Mouse (Mus musculus): ENCODE data around the gene 4930535I16Rik. TPM values are rescaled to one million over a fixed set of nuclear protein-coding genes. Genes with fewer than 3 reads are reported as not detected.
"Not testable (repeated sequence)": the region's sequence is repeated elsewhere in the genome, so short reads cannot be mapped to it uniquely, and the experiment has no call there.

Gene 4930535I16Rik
- polyA plus RNA-seq (2015; fragmentation: Nextera tagmentation; extraction: Ambion mirVana) = not detected in 2 replicates

DNA sequence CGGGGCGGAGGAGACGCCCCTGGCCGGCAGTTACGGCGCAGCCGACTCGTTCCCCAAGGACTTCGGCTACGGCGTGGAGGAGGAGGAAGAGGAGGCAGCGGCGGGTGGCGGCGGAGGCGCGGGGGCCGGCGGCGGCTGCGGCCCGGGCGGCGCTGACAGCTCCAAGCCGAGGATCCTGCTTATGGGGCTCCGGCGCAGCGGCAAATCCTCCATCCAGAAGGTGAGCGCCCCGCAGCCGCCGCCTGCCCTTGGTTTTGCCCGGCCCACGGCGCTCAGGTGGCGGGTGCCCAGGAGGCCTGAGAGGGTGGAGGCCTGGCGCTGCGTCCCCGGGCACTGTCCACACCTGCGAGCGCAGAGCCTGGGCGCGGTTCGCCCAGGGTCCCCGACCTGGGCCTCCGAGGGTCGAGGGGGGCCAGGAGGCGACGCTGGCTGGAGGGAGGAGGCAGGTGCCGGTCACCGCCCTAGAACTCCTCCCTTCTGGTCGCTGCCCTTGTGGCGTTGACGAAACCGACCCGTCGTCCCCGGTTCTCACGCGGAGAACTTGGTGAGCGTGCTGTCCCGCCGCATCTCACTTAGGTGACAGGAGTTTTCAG is at the start of gene 4930535I16Rik:
4930535I16Rik (minus strand) TSS at position 475 of the 593 bp plus-strand sequence.
- H3K4me1 ChIP-seq = peaks cover 29% of the 10 kb centered on the region
- H3K27ac ChIP-seq = peak within 1 kb of the TSS; percentile 85
- WGBS = under 1% methylated on average over 54 of the region's 63 CpGs
- peak; percentile 59 for ATAC-seq (replicated peaks)
- peak within 1 kb of the TSS; percentile 96 for H3K4me3 ChIP-seq
- H3K36me3 ChIP-seq (replicated peaks) = peaks cover 14% of the 10 kb centered on the region
- H3K4me2 ChIP-seq = peak within 1 kb of the TSS; percentile 71
- no peaks in the 10 kb centered on the region for H3K9me3 ChIP-seq
- no peaks in the 10 kb centered on the region for H3K27me3 ChIP-seq (replicated peaks)
- peak within 1 kb of the TSS; percentile 91 for H3K9ac ChIP-seq

DNA sequence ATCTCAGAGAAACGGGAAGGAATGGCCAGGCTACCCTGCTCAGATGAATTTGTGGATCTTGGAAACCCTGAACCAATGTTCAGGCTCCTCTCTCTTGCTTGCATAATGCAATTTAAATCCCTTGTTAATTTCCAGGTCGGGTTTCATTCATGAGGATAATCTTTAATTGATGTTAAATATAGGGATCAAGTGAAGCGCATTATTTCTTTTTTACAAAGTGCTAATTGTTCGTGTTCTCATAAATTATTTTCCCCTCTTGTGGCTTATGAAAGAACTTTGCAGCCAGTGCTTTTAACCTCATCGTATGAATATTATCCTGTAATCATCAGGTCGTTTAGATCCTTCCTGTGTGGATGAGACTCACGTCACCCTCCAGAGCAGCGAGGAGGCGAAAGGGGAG is 44.9 kb upstream of the 4930535I16Rik start:
- Histone ChIP-seq H3K9me3 (no peaks in the 10 kb centered on the region), H3K4me2 (no peak overlapping the region), H3K36me3 (replicated peaks) (no peaks in the 10 kb centered on the region), H3K9ac (no peak overlapping the region), H3K4me3 (no peak overlapping the region), H3K27ac (no peak overlapping the region), H3K4me1 (no peaks in the 10 kb centered on the region; the same call in 1 of the 2 replicates), H3K27me3 (replicated peaks) (0 out of 2 replicates have a peak, but pooled peaks cover 4% of the 10 kb centered on the region)
- ATAC-seq (replicated peaks) = no peak
- 60% methylated on average over 9 of the region's 9 CpGs for WGBS

DNA sequence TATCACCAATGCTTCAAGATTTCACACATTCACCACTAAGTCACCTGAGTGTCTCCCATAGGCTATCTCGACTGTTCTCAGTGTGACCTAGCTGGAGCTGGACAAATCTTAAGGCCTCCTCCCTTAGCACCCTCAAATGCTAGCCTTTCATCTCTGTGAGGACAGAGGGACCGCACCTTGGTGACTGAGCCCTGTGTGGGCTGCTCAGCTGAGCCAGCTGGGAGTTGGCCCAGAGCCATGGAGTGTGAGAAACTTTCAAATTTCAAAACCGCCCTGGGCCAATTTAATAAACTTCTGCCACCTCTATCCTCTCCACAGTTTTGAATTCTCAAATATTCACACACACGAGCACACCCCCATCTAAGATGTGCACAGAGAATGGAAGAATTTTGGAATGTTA is 43.1 kb upstream of the 4930535I16Rik start:
- Histone ChIP-seq H3K27ac (no peak overlapping the region), H3K4me3 (no peak overlapping the region), H3K9me3 (no peaks in the 10 kb centered on the region), H3K4me1 (peaks cover 11% of the 10 kb centered on the region), H3K9ac (no peak overlapping the region), H3K36me3 (replicated peaks) (no peaks in the 10 kb centered on the region), H3K27me3 (replicated peaks) (peaks cover 4% of the 10 kb centered on the region; the same call in 1 of the 2 replicates), H3K4me2 (no peak overlapping the region)
- no peak for ATAC-seq (replicated peaks)
- WGBS = 67% methylated on average over 4 of the region's 4 CpGs

DNA sequence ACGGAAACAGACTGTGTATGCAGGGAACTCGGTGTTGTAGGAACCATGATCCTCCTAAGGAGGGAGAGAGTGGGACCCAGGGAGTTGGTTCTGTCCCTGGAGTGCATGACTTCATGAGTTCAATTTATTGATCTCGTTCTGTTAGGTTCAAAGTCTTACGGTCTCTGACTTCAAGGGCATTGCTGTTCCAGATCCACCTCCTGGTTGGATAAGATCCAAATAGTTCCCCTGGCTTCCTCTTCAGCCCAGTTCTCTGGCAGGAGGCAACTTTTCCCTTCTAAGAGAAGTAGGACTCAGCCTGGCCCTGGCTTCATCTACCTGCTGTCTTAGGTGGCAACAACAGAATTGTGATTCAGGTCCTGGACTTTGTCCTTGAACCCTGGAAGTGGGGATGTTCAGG is 40.1 kb upstream of the 4930535I16Rik start:
- no peak overlapping the region for H3K27ac ChIP-seq
- H3K9ac ChIP-seq = no peak overlapping the region
- no peak overlapping the region for H3K4me3 ChIP-seq
- H3K4me2 ChIP-seq = no peak overlapping the region
- H3K4me1 ChIP-seq = peaks cover 11% of the 10 kb centered on the region
- H3K36me3 ChIP-seq (replicated peaks) = no peaks in the 10 kb centered on the region
- peaks cover 4% of the 10 kb centered on the region; the same call in 1 of the 2 replicates for H3K27me3 ChIP-seq (replicated peaks)
- ATAC-seq (replicated peaks) = no peak
- 73% methylated on average over 4 of the region's 4 CpGs for WGBS
- no peaks in the 10 kb centered on the region for H3K9me3 ChIP-seq

DNA sequence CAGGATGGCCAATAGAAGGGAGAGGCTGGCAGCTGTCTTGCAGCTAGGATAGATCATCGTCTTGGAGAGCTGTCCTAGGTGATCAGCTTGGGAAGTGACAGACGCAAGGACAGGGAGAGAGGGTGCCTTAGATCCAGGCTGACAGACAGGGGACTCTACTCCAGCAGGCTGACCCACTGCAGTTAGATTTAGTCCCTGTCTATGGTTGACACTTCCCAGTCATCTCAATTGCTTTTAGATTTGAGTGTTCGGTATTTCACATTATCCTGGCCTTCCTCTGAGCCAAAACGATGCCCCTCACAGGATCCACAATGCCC is 39.6 kb upstream of the 4930535I16Rik start:
- no peaks in the 10 kb centered on the region for H3K36me3 ChIP-seq (replicated peaks)
- no peak for ATAC-seq (replicated peaks)
- H3K4me2 ChIP-seq = peak overlapping the region; percentile 42; the same call in 1 of the 2 replicates
- H3K9ac ChIP-seq = no peak overlapping the region
- no peak overlapping the region for H3K4me3 ChIP-seq
- peaks cover 4% of the 10 kb centered on the region; the same call in 1 of the 2 replicates for H3K27me3 ChIP-seq (replicated peaks)
- H3K27ac ChIP-seq = no peak overlapping the region
- WGBS = 55% methylated on average over 4 of the region's 4 CpGs
- H3K4me1 ChIP-seq = peaks cover 11% of the 10 kb centered on the region
- H3K9me3 ChIP-seq = no peaks in the 10 kb centered on the region

DNA sequence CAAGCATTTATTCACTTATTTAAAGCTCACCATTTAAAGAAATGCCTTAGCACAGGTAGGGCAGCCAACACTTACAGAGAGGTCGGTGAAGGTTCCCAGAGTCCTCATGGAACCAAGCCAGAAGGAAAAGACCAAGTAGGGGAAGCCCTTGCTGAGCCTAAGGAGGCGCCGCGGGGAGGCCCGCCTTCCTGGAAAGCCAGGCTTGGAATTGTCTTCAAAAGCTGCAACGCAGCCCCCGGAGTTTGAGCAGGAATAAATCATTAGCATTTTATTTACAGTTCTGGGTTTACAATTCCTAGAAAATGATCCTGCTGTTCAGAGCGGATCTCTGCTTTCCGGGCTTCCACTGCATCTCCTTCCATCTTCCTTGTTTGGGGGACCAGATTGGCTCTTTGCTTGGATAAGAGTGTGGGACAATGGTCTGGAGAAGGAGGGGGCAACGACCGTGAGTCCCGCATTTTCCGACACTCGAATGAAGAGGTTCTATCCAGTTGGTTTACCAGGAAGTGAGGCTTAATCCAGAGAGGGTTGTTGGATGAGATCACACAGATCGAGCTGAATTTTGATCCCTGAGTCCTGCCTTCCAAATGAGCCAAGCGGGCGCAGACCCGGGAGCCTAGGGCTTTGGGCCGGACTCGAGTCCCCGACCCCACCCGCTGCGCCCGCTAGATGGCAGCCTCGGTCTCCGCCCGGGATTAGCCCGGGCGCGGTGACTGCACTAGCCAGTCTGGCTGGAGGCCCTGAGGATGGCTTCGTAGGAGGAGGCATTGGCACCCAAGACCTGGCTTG is 39.1 kb upstream of the 4930535I16Rik start:
- peak overlapping the region; percentile 42 for H3K4me2 ChIP-seq
- no peaks in the 10 kb centered on the region for H3K36me3 ChIP-seq (replicated peaks)
- H3K27ac ChIP-seq = no peak overlapping the region
- 0 out of 2 replicates have a peak overlapping the region, but pooled peaks have one; percentile 10 for H3K9ac ChIP-seq
- peaks cover 4% of the 10 kb centered on the region; the same call in 1 of the 2 replicates for H3K27me3 ChIP-seq (replicated peaks)
- H3K4me3 ChIP-seq = peak overlapping the region; percentile 16; the same call in 1 of the 2 replicates
- H3K9me3 ChIP-seq = no peaks in the 10 kb centered on the region
- peaks cover 11% of the 10 kb centered on the region for H3K4me1 ChIP-seq
- WGBS = 6% methylated on average over 31 of the region's 31 CpGs
- peak; percentile 85 for ATAC-seq (replicated peaks)

DNA sequence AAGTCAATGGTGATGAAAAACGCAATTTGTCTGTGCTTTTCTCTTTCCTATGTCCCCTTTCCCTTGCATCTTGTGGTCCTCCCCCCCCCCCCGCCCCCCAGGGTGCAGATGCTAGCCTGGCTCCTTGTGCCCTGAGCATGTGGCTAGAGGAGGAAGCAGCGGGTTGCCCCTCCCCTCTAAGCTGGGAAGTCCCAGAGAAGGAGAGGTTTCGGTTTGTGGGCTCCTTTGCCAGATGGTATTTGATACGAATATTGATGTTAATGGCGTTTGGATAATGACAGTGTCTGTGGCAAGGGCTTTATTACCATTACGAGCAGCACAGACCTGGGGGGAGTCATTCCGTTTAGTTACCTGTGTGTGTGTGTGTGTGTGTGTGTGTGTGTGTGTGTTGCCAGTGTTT is 34.2 kb upstream of the 4930535I16Rik start:
- no peaks in the 10 kb centered on the region; the same call in 1 of the 2 replicates for H3K27me3 ChIP-seq (replicated peaks)
- H3K4me2 ChIP-seq = no peak overlapping the region
- 54% methylated on average over 7 of the region's 8 CpGs for WGBS
- ATAC-seq (replicated peaks) = no peak
- no peak overlapping the region for H3K27ac ChIP-seq
- no peaks in the 10 kb centered on the region for H3K9me3 ChIP-seq
- no peak overlapping the region for H3K9ac ChIP-seq
- H3K36me3 ChIP-seq (replicated peaks) = no peaks in the 10 kb centered on the region
- H3K4me3 ChIP-seq = no peak overlapping the region
- H3K4me1 ChIP-seq = peaks cover 6% of the 10 kb centered on the region

DNA sequence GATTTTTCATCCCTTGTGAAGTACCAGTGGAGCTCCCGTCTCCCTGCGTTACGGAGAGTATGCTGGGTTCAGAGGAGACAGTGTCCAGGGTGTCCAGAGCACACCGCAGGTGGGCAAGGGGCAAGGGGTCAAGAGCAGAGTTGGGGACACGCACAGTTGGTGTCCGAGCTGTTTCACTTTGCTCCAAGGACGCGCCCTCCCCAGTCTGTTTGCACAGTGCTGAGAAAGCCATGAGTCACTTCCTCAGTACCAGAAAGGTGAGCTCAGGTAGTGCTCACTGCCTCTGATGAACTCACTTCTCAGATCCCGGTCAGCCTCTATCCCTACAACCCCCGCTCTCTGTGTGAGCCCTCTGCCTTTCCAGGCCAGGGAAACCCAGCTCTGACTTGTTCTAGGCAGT is 31.8 kb upstream of the 4930535I16Rik start:
- H3K9me3 ChIP-seq = no peaks in the 10 kb centered on the region
- WGBS = 82% methylated on average over 10 of the region's 10 CpGs
- no peak for ATAC-seq (replicated peaks)

DNA sequence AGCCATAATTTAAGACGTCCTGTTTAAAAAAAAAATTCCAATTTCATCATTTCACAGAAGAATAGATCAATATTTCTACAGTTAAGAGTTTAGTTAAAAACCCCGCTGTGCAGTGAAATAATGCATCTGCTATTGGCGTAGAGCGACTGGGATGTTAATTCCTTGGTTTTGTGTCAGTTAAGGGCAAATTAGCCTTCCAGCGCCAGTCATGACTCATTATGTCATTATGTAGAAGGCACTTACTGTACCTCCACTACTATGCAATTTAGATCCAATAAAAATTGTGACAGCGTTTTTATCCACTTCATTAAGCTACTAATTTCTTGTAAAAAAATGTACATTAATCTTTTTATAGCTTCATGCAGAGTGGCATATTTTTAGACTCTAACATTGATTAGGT is 31.1 kb upstream of the 4930535I16Rik start:
- ATAC-seq (replicated peaks) = no peak

More for the DNA sequence above, 31.8 kb upstream of the 4930535I16Rik start:
- Histone ChIP-seq H3K4me3 (no peak overlapping the region), H3K4me1 (no peaks in the 10 kb centered on the region), H3K4me2 (no peak overlapping the region), H3K27me3 (replicated peaks) (no peaks in the 10 kb centered on the region), H3K36me3 (replicated peaks) (no peaks in the 10 kb centered on the region), H3K9ac (no peak overlapping the region), H3K27ac (no peak overlapping the region)

DNA sequence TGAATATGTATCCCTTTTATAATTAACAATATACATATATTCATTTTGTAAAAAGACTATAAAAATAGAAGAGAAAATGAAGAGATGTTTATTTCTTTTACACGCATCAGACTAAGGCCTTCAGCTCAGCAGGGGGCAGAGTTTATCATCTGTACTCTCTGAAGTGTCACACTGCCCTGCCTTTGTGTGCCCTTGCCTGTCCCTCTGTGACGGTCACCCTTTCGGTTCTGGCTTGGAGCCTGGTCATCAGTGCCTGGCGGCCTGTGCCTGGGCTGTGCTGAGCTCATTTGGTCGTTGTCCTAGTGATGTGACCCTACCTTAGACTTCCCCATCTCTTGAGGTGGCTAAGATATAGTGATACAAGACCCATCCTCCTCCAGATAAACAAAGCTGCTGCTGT is 29.3 kb upstream of the 4930535I16Rik start:
- no peak overlapping the region for H3K27ac ChIP-seq
- H3K4me2 ChIP-seq = no peak overlapping the region
- H3K9me3 ChIP-seq = no peaks in the 10 kb centered on the region
- ATAC-seq (replicated peaks) = no peak
- no peaks in the 10 kb centered on the region for H3K36me3 ChIP-seq (replicated peaks)
- no peaks in the 10 kb centered on the region for H3K4me1 ChIP-seq
- 64% methylated on average over 5 of the region's 5 CpGs for WGBS
- no peak overlapping the region for H3K9ac ChIP-seq
- no peaks in the 10 kb centered on the region for H3K27me3 ChIP-seq (replicated peaks)
- no peak overlapping the region for H3K4me3 ChIP-seq

More for the DNA sequence above, 31.1 kb upstream of the 4930535I16Rik start:
- H3K36me3 ChIP-seq (replicated peaks) = no peaks in the 10 kb centered on the region
- H3K27ac ChIP-seq = no peak overlapping the region
- H3K4me1 ChIP-seq = no peaks in the 10 kb centered on the region
- no peaks in the 10 kb centered on the region for H3K9me3 ChIP-seq
- WGBS = 71% methylated on average over 6 of the region's 6 CpGs
- no peaks in the 10 kb centered on the region for H3K27me3 ChIP-seq (replicated peaks)
- no peak overlapping the region for H3K4me2 ChIP-seq
- no peak overlapping the region for H3K4me3 ChIP-seq
- no peak overlapping the region for H3K9ac ChIP-seq

DNA sequence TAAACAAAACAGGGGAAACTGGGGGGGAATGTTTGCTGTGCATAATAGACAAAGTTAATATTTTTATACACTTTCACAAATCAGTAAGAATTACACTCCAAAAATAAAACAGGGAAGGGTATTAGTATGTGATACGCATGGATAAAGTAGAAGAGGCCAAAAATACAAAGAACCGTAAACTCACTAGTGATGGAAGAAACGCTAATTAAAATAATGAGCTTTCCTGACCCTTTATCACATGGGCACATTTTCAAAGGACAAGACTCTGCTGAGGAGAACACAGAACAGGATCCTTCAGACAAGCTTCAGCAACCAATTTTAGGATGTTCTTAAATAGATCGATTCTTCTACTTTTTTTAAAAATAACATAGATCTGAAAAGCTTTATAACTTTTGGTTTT is 28.9 kb upstream of the 4930535I16Rik start:
- H3K27me3 ChIP-seq (replicated peaks) = no peaks in the 10 kb centered on the region
- ATAC-seq (replicated peaks) = no peak
- no peaks in the 10 kb centered on the region for H3K36me3 ChIP-seq (replicated peaks)
- WGBS = 84% methylated on average over 4 of the region's 4 CpGs
- H3K4me2 ChIP-seq = no peak overlapping the region
- H3K4me3 ChIP-seq = no peak overlapping the region
- H3K9ac ChIP-seq = no peak overlapping the region
- no peak overlapping the region for H3K27ac ChIP-seq
- no peaks in the 10 kb centered on the region for H3K9me3 ChIP-seq
- no peaks in the 10 kb centered on the region for H3K4me1 ChIP-seq

DNA sequence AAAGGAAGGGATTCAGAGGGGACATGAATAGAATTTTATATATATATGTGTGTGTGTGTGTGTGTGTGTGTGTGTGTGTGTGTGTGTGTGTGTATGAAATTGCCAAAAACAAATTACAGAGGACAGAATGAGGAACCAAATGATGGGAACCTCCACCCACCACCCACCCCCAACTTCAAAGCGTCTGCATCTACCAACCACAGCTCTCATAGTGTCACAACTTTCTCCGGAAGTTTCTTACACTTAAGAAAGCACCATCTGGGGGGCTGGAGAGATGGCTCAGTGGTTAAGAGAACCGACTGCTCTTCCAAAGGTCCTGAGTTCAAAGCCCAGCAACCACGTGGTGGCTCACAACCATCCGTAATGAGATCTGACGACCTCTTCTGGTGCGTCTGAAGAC is 23.1 kb upstream of the 4930535I16Rik start:
- H3K36me3 ChIP-seq (replicated peaks) = peaks cover 13% of the 10 kb centered on the region
- not testable (repeated sequence) for ATAC-seq (replicated peaks); H3K27ac ChIP-seq; H3K27me3 ChIP-seq (replicated peaks); H3K4me1 ChIP-seq; H3K9ac ChIP-seq; H3K4me3 ChIP-seq; H3K4me2 ChIP-seq; H3K9me3 ChIP-seq
- 88% methylated on average over 7 of the region's 7 CpGs for WGBS

Measured in midbrain, embryonic 15.5 days (tissue).